Mouse (Mus musculus) midbrain, embryonic 11.5 days (tissue): ENCODE results near the gene Tgfbr3l. TPM values are rescaled to one million over a fixed set of nuclear protein-coding genes. Genes with fewer than 3 reads are reported as not detected.
A peak's percentile ranks its signal among the peaks of the same experiment; 100 is the strongest.

Experiments
- ATAC-seq: fragments of 200-750 bp; cut with Nextera tagmentation; 2 replicates; pipeline ENCODE4 v1.8.0; 2017; ENCODE audit warnings: moderate TSS enrichment, moderate library complexity; ENCODE audit not compliant: low FRiP score
- DNase-seq: peaks from one replicate; pipeline ENCODE4 v3.0.0; 2015; ENCODE audit warnings: low spot score; ENCODE audit errors: missing footprints
- H3K27ac ChIP-seq: fragments of 300-500 bp; sonication (generic); 2 replicates; pipeline ENCODE4 v1.5.1; 2014; ENCODE audit warnings: low read depth, low read length
- H3K27me3 ChIP-seq: fragments of 300-500 bp; sonication (generic); 2 replicates; pipeline ENCODE4 v1.6.1; 2014; ENCODE audit warnings: mild to moderate bottlenecking, low read length, moderate library complexity, mixed read lengths; ENCODE audit not compliant: control insufficient read depth, insufficient read depth
- H3K36me3 ChIP-seq: fragments of 300-500 bp; sonication (generic); 2 replicates; pipeline ENCODE4 v1.6.1; 2014; ENCODE audit warnings: mild to moderate bottlenecking, low read length, moderate library complexity, mixed read lengths; ENCODE audit not compliant: control insufficient read depth, insufficient read depth
- H3K4me1 ChIP-seq: fragments of 300-500 bp; sonication (generic); 2 replicates; pipeline ENCODE4 v1.6.1; 2014; ENCODE audit warnings: low read length; ENCODE audit not compliant: control insufficient read depth, insufficient read depth
- H3K4me2 ChIP-seq: fragments of 300-500 bp; sonication (generic); 2 replicates; pipeline ENCODE4 v1.6.1; 2014; ENCODE audit warnings: mild to moderate bottlenecking, moderate library complexity
- H3K4me3 ChIP-seq: fragments of 300-500 bp; sonication (generic); 2 replicates; pipeline ENCODE4 v1.5.1; 2014; ENCODE audit warnings: low read depth, low read length
- H3K9ac ChIP-seq: fragments of 300-500 bp; sonication (generic); 2 replicates; pipeline ENCODE4 v1.6.1; 2014; ENCODE audit warnings: low read length
- H3K9me3 ChIP-seq: fragments of 300-500 bp; sonication (generic); 2 replicates; pipeline ENCODE4 v1.6.1; 2016; ENCODE audit warnings: low read length; ENCODE audit not compliant: control insufficient read depth
- WGBS: fragments of 180-500 bp; shearing (Covaris S2); extraction: QIAGEN DNeasy Blood & Tissue Kit; methylation state at CpG from one replicate; pipeline ENCODE4 v1.1.7; 2014; 5-methylcytosine and 5-hydroxymethylcytosine counted together
- polyA plus RNA-seq: library from polyadenylated mRNA; unstranded; fragments of >200 nt; fragmentation: Nextera tagmentation; extraction: Ambion mirVana; gene quantifications from 2 replicates; pipeline ENCODE4 v1.2.1, GENCODE M21; 2014

The Tgfbr3l gene
- polyA plus RNA-seq, 1 experiment from 2014 or later, result 1.2 TPM

- peak overlapping the region; percentile 51; the same call in 1 of the 2 replicates for H3K9ac ChIP-seq
- H3K4me2 ChIP-seq, result peak overlapping the region; percentile 58
- no peaks in the 10 kb centered on the region for H3K9me3 ChIP-seq
- H3K36me3 ChIP-seq, result peaks cover 14% of the 10 kb centered on the region
- ATAC-seq (peak; percentile 5), DNase-seq (peak; percentile 92)
- H3K4me3 ChIP-seq, result peak overlapping the region; percentile 27
- peaks cover 33% of the 10 kb centered on the region for H3K4me1 ChIP-seq
- no peaks in the 10 kb centered on the region; the same call in 1 of the 2 replicates for H3K27me3 ChIP-seq
- 10% methylated on average over 33 of the region's 33 CpGs for WGBS
- no peak overlapping the region for H3K27ac ChIP-seq
Measured at GRCm38 (mm10) chr8:4214006-4214980, 33.7 kb upstream of the Tgfbr3l start.

- H3K27me3 ChIP-seq, result no peaks in the 10 kb centered on the region; the same call in 1 of the 2 replicates
- ATAC-seq (peak; percentile 0; the same call in 1 of the 2 replicates), DNase-seq (no peak)
- peak overlapping the region; percentile 82 for H3K9ac ChIP-seq
- H3K4me1 ChIP-seq, result peaks cover 33% of the 10 kb centered on the region
- no peak overlapping the region for H3K27ac ChIP-seq
- H3K9me3 ChIP-seq, result no peaks in the 10 kb centered on the region
- WGBS, result 8% methylated on average over 18 of the region's 18 CpGs
- peak overlapping the region; percentile 81 for H3K4me2 ChIP-seq
- H3K36me3 ChIP-seq, result no peaks in the 10 kb centered on the region
- H3K4me3 ChIP-seq, result peak overlapping the region; percentile 64
Measured at GRCm38 (mm10) chr8:4216296-4216695, 31.7 kb upstream of the Tgfbr3l start.

GRCm38 (mm10) chr8:4216791-4217621, 31.0 kb upstream of the Tgfbr3l start, which contains the start of gene Prr36:
TSS of gene Prr36 (minus strand) at chr8:4217459.
- Histone ChIP-seq H3K27me3 (no peaks in the 10 kb centered on the region; the same call in 1 of the 2 replicates), H3K4me3 (peak within 1 kb of the TSS; percentile 64), H3K9ac (peak within 1 kb of the TSS; percentile 82), H3K4me1 (peaks cover 33% of the 10 kb centered on the region), H3K27ac (peak within 1 kb of the TSS; percentile 73), H3K4me2 (peak within 1 kb of the TSS; percentile 81), H3K9me3 (no peaks in the 10 kb centered on the region), H3K36me3 (no peaks in the 10 kb centered on the region)
- DNase-seq (peak; percentile 97), ATAC-seq (peak; percentile 90)
- WGBS, result under 1% methylated on average over 44 of the region's 44 CpGs

- no peaks in the 10 kb centered on the region; the same call in 1 of the 2 replicates for H3K27me3 ChIP-seq
- H3K27ac ChIP-seq, result no peak overlapping the region
- peaks cover 14% of the 10 kb centered on the region for H3K4me1 ChIP-seq
- no peak for ATAC-seq
- 92% methylated on average over 3 of the region's 3 CpGs for WGBS
- H3K9ac ChIP-seq, result no peak overlapping the region
- no peak overlapping the region for H3K4me2 ChIP-seq
- H3K36me3 ChIP-seq, result no peaks in the 10 kb centered on the region
- no peak overlapping the region for H3K4me3 ChIP-seq
- H3K9me3 ChIP-seq, result no peaks in the 10 kb centered on the region
- DNase-seq, result no peak
Measured at GRCm38 (mm10) chr8:4219617-4220016, 28.4 kb upstream of the Tgfbr3l start.

GRCm38 (mm10) chr8:4222059-4222458, 26.0 kb upstream of the Tgfbr3l start:
- H3K27ac ChIP-seq, result no peak overlapping the region
- no peak for DNase-seq
- H3K36me3 ChIP-seq, result no peaks in the 10 kb centered on the region
- H3K4me1 ChIP-seq, result 0 out of 2 replicates have a peak, but pooled peaks cover 5% of the 10 kb centered on the region
- no peak overlapping the region for H3K4me3 ChIP-seq
- H3K9ac ChIP-seq, result no peak overlapping the region
- peaks cover 6% of the 10 kb centered on the region; the same call in 1 of the 2 replicates for H3K27me3 ChIP-seq
- no peak overlapping the region for H3K4me2 ChIP-seq
- ATAC-seq, result no peak
- no peaks in the 10 kb centered on the region for H3K9me3 ChIP-seq

GRCm38 (mm10) chr8:4226323-4226722, 21.7 kb upstream of the Tgfbr3l start:
- no peak overlapping the region for H3K27ac ChIP-seq
- H3K27me3 ChIP-seq, result peaks cover 6% of the 10 kb centered on the region; the same call in 1 of the 2 replicates
- H3K4me2 ChIP-seq, result peak overlapping the region; percentile 31
- peak overlapping the region; percentile 17; the same call in 1 of the 2 replicates for H3K9ac ChIP-seq
- DNase-seq, result peak; percentile 80
- 0 out of 2 replicates have a peak, but pooled peaks cover 5% of the 10 kb centered on the region for H3K4me1 ChIP-seq
- WGBS, result 22% methylated on average over 4 of the region's 4 CpGs
- no peaks in the 10 kb centered on the region for H3K36me3 ChIP-seq
- H3K9me3 ChIP-seq, result no peaks in the 10 kb centered on the region
- no peak for ATAC-seq
- H3K4me3 ChIP-seq, result 0 out of 2 replicates have a peak overlapping the region, but pooled peaks have one; percentile 6

- Histone ChIP-seq H3K27me3 (peaks cover 6% of the 10 kb centered on the region; the same call in 1 of the 2 replicates), H3K4me3 (0 out of 2 replicates have a peak within 1 kb of the TSS, but pooled peaks have one; percentile 6), H3K27ac (no peak within 1 kb of the TSS), H3K9ac (peak within 1 kb of the TSS; percentile 17; the same call in 1 of the 2 replicates), H3K4me1 (0 out of 2 replicates have a peak, but pooled peaks cover 5% of the 10 kb centered on the region), H3K9me3 (no peaks in the 10 kb centered on the region), H3K36me3 (no peaks in the 10 kb centered on the region), H3K4me2 (peak within 1 kb of the TSS; percentile 31)
- DNase-seq (peak; percentile 83), ATAC-seq (peak; percentile 48; the same call in 1 of the 2 replicates)
- WGBS, result 4% methylated on average over 33 of the region's 33 CpGs
Measured at GRCm38 (mm10) chr8:4226739-4227347, 21.2 kb upstream of the Tgfbr3l start, which contains the start of gene Lrrc8e. TSS of gene Lrrc8e (plus strand) at chr8:4226827.

GRCm38 (mm10) chr8:4227919-4228318, 20.1 kb upstream of the Tgfbr3l start:
- no peaks in the 10 kb centered on the region for H3K36me3 ChIP-seq
- 0 out of 2 replicates have a peak, but pooled peaks cover 5% of the 10 kb centered on the region for H3K4me1 ChIP-seq
- DNase-seq (peak; percentile 51), ATAC-seq (no peak)
- H3K9me3 ChIP-seq, result no peaks in the 10 kb centered on the region
- H3K27me3 ChIP-seq, result peaks cover 6% of the 10 kb centered on the region; the same call in 1 of the 2 replicates
- H3K9ac ChIP-seq, result no peak overlapping the region
- no peak overlapping the region for H3K27ac ChIP-seq
- no peak overlapping the region for H3K4me2 ChIP-seq
- H3K4me3 ChIP-seq, result no peak overlapping the region
- 88% methylated on average over 4 of the region's 4 CpGs for WGBS
